Mouse (Mus musculus) ES-CJ7 (cell line): ENCODE data around the gene Nudt16l1.

ENCODE experiments used
- DNase-seq: peaks from one replicate; pipeline ENCODE4 v3.0.0; 2011; ENCODE audit warnings: low read depth, low spot score

Nudt16l1 gene

GRCm38 (mm10) chr16:4913783-4914735, 24.5 kb upstream of the Nudt16l1 start:
- DNase-seq: peak; percentile 88

DNA sequence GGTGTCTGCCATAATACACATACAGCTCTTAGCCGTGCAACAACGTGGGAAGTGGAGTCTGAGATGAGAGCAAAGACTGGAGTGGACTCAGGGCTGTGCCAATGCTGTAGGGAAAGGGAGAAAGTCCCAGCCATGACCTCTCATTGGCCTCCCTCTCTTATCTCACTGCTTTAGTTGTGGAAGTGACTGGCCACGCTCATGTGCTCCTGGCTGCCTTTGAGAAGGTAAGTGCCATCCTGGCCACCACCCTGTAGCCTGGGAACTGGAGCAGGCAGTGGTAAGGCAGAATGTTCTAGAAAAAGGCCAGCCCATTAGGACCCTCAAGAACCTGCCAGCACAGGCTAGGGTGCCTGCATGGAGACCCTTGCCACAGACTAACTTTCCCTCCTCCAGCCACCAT, 22.6 kb upstream of the Nudt16l1 start:
- no peak for DNase-seq

GRCm38 (mm10) chr16:4916608-4917007, 22.0 kb upstream of the Nudt16l1 start:
- no peak for DNase-seq

GRCm38 (mm10) chr16:4920556-4920955, 18.0 kb upstream of the Nudt16l1 start:
- DNase-seq: no peak

- DNase-seq: no peak
Observed at GRCm38 (mm10) chr16:4922481-4922880, 16.1 kb upstream of the Nudt16l1 start.

DNA sequence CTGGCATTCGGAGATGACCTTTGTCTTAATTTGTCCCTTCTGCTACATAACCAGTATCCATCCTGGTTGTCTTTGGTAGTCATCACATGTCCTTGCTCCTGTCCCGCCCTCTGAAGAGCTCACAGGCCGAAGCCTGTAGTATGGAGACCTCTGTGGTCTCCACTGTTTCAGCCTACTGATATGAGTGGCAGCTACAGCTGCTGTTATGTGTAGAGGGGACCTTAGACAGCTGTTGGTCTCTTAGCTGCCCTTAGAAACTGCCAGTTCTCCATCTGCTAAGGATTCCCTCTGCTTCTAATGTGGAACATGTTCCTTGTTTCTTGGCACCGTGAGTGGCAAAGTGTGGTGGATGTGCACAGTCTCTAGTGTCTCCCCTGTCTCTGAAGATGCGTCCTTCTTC, 14.6 kb upstream of the Nudt16l1 start:
- DNase-seq: no peak

DNA sequence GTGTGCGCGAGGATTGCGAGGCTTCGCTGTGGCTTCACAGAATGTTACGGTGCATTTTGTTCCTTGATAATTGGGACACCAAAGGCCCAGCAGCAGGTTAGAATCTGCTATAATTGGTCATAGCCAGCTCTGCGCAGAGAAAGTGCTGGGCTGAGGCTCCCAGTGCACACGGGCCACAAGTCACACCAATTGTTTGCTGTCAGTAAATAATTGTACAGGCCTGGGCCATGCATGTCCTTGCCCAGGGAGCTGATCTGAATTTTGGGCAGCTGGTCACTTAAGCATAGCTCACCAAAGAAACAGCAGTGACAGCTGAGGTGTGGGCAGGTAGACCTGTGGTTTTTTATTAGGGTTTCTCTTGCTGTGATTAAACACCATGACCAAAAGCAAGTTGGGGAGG, 10.6 kb upstream of the Nudt16l1 start:
- no peak for DNase-seq

DNA sequence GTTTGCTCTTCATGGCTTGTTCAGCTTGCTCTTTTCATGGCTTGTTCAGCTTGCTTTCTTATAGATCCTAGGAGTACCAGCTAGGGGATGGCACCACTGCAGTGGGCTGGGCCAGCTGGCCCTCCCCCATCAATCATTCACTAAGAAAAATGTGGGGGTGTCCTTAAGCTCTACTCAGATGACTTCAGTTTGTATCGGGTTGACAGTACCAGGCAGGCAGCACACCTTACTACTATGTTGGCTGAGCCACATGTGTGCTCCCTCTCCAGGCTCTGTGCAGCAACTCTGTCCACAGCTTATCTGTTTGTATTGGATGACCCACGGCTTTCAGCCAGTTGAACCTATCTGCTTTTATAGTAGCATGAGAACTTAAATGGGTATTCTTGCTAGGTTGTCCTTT, 10.1 kb upstream of the Nudt16l1 start:
- no peak for DNase-seq

DNA sequence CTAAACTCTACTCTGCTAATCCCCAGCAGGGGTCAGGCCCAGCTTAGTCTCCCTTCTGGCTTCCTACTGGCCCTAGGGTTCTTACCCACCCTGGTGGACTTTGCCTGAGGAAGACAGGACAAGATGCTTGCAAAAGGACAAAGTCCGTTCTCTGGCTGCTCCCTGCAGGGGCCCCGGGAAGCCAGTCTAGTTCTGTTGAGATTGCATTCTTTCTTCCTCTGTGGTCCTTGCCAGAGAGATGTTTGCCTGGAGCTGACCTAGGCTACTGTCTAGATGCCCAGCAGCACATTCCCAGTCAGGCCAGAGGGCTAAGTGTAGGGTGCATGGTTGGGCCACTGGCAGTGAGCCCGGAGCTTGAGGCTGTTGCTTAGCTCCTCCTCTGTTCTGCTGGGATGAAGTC, 6.1 kb upstream of the Nudt16l1 start:
- DNase-seq: no peak

DNA sequence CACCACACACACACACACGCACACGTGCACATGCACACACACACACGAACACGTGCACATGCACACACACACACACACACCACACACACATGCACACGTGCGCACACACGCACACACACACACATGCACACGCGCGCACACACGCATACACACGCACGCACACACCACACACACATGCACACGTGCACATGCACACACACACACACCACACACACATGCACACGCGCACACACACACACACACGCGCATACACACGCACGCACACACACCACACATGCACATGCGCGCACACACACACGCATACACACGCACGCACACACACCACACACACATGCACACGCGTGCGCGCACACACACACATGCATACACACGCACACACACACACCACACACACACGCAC, 3.1 kb upstream of the Nudt16l1 start:
- no peak for DNase-seq

DNA sequence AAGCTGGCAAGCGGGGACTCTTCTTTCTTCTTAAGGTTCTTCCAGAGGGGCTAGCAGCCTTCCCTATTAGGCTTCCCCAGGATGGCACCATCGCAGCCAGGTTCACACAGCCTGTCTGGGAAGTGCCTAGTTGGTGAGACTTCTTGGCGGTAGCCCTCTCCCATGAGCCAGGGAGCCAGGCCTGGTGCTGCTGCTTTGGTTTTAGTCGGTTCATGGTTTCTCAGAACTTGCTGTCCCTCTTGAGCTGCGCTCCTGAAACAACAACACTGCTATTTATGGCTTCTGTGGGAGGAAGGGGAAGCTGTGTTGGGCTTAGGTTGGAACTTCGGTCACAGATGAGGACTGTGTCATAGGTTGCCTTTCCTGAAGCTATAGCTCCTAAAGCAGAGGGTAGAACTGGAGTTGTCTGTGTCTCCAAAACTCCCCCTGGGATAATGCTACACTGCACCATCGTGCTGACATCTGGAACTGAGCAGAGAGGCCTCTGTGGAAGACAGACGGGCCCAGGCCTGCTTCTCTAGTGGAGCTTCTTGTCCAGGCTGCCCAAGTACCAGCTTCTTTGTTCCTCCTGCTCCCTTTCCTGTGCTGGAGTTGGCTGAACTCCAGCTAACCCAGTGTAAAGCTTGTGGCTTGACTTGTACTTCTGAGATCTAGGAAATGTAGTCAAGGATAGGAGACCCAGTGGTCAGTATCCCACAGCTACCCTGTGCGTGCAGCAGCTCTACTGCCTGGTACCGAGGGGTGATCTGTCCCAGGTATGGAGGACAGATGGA, 2.4 kb upstream of the Nudt16l1 start:
- DNase-seq: no peak

DNA sequence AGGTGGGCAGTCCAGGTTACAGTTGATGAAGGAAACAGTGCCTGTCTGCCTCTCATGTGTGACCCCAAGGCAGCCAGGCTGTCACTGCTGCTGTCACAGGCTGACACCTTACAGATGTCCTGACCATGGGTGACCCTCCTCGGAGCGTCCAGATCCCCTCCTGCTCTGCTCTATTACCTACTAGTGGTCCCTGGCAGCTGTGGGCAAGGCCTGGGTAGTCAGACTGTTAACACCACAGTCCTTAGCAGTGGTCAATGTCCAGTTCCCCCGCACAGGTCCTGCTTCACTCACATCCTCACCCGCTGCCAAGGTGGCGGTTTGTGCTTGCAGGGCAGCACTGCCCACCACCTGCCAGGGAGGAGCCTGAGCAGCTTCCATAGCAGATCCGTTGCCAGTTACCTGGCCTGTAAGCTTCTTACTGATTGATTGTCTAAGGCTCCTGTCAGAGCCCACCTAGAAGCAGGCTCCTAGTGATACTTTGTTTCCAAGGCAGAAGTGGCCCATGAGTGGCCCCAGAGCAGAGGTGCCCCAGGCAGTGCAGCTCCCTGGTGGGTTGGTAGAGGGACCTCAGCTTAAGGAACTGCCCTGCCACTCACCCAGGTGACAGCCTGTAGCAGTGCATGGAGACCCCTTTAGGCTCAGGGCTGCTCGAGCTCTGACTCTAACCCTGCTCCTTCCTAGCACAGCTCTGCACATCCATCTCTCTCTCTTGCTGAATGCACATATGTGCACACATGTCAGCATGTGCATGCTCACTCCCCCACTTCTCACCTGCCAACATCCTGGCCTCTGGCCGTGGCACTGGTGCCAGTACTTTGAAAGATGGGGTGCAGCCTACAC, 990 bp upstream of the Nudt16l1 start:
- no peak for DNase-seq

GRCm38 (mm10) chr16:4938989-4939388, 428 bp downstream of the Nudt16l1 start:
- peak; percentile 97 for DNase-seq

DNA sequence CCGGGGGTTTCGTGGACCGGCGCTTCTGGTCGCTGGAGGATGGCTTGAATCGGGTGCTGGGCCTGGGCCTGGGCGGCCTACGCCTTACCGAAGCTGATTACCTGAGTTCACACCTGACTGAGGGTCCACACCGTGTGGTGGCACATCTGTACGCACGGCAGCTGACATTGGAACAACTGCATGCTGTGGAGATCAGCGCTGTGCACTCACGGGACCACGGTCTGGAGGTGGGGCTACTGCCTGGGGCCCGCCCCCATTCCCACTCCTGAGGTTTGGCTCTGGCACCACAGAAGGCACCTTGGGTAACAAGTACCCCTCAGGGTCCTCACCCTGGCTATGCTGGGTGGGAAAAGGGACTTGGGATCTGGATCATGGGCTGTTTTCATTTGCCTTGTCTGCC, 851 bp downstream of the Nudt16l1 start:
- DNase-seq: peak; percentile 64

GRCm38 (mm10) chr16:4940311-4940850, 1.8 kb downstream of the Nudt16l1 start:
- no peak for DNase-seq

DNA sequence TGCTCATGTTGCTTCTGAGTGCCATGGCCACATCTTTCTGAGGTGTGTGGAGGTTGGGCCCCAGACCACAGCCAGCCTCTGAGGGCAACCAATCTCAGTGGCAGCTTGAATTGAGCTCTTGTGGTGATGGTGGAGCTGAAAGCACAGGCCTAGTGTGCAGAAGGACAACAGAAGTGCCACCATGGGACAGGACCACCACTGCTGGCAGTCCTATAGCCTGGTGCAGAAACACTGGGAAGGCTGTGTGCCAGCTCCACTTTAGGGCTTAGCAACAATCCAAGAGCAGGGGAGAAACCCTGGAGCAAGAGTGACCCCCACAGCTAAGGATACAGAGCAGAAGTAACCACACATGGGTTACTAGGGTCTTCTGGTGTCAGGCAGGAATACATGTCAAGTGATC, 2.5 kb downstream of the Nudt16l1 start:
- no peak for DNase-seq

GRCm38 (mm10) chr16:4942868-4943267, 4.3 kb downstream of the Nudt16l1 start:
- DNase-seq: no peak

GRCm38 (mm10) chr16:4943431-4943830, 4.9 kb downstream of the Nudt16l1 start:
- DNase-seq: no peak

- DNase-seq: no peak
Observed at GRCm38 (mm10) chr16:4945415-4945814, 6.9 kb downstream of the Nudt16l1 start.

DNA sequence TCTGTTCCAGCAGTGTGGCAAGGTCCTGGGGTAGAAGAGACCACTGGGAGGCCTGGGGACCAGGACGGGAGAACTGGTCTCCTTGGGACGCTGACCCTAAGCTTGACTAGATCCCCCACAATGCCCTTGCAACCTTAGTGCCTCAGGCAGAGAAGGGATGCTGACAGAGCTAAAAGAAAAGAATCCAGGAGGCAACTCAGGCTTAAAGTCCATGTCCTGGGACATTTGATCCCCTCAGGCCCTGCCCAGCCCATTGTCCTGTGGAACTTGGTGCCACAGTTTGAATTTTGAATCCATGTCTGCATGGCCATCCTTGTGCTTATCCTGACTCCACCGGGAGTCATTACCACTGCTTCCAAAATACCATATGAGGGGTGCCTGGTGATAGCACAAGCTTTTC, 7.6 kb downstream of the Nudt16l1 start:
- no peak for DNase-seq

GRCm38 (mm10) chr16:4947378-4947777, 8.8 kb downstream of the Nudt16l1 start:
- no peak for DNase-seq

- DNase-seq: no peak
Observed at GRCm38 (mm10) chr16:4956609-4957008, 18.0 kb downstream of the Nudt16l1 start.
